Mouse (Mus musculus) liver, adult 2 months (tissue): Measurements from ENCODE around the gene Klhl29. TPM values are rescaled to one million over a fixed set of nuclear protein-coding genes. Genes with fewer than 3 reads are reported as not detected.

Experiments used
- DNase-seq: peaks from one replicate; pipeline ENCODE4 v3.0.0-alpha.2; 2011; ENCODE audit warnings: low read depth, low spot score; ENCODE audit errors: extremely low read depth
- H3K27ac ChIP-seq: fragments of 200-500 bp; replicated peaks from 2 replicates; pipeline ENCODE4 v1.5.1; 2012; ENCODE audit warnings: low read depth, mild to moderate bottlenecking, control low read depth, inconsistent platforms, low read length; ENCODE audit not compliant: insufficient read depth
- H3K27me3 ChIP-seq: fragments of 200-500 bp; 2 replicates; pipeline ENCODE4 v1.6.1; 2012; ENCODE audit warnings: mild to moderate bottlenecking, moderate library complexity, low read length, inconsistent platforms; ENCODE audit not compliant: control insufficient read depth, insufficient read depth
- H3K36me3 ChIP-seq: fragments of 200-500 bp; 2 replicates; pipeline ENCODE4 v1.6.1; 2012; ENCODE audit warnings: low read length, inconsistent platforms; ENCODE audit not compliant: control insufficient read depth, insufficient read depth
- H3K4me1 ChIP-seq: fragments of 200-500 bp; 2 replicates; pipeline ENCODE4 v1.6.1; 2011; ENCODE audit warnings: low read length; ENCODE audit not compliant: control insufficient read depth, insufficient read depth
- H3K4me3 ChIP-seq: fragments of 200-500 bp; 2 replicates; pipeline ENCODE4 v1.5.1; 2011; ENCODE audit warnings: low read depth, mild to moderate bottlenecking, control low read depth, low read length, moderate library complexity; ENCODE audit not compliant: insufficient read depth
- H3K79me2 ChIP-seq: fragments of 200-500 bp; 2 replicates; pipeline ENCODE4 v1.6.1; 2012; ENCODE audit warnings: inconsistent platforms, mild to moderate bottlenecking, low read length, moderate library complexity; ENCODE audit not compliant: control insufficient read depth, insufficient read depth
- H3K9ac ChIP-seq: fragments of 200-500 bp; 2 replicates; pipeline ENCODE4 v1.6.1; 2012; ENCODE audit warnings: low read depth, mild to moderate bottlenecking, control low read depth, inconsistent platforms, low read length
- CTCF ChIP-seq: fragments of 200-500 bp; IDR thresholded peaks from 2 replicates; pipeline ENCODE4 v1.5.1; 2011; ENCODE audit warnings: low read depth, low read length, control low read depth
- POLR2A ChIP-seq: fragments of 200-500 bp; IDR thresholded peaks from 2 replicates; pipeline ENCODE4 v1.6.1; 2011; ENCODE audit warnings: low read length, control low read depth; ENCODE audit not compliant: insufficient read depth; ENCODE audit errors: extremely low read depth
- WGBS: fragments of 180-500 bp; shearing (Covaris S2); methylation state at CpG from one replicate; pipeline ENCODE4 v1.1.7; 2018; 5-methylcytosine and 5-hydroxymethylcytosine counted together
- polyA plus RNA-seq: library from polyadenylated mRNA; depleted of rRNA; stranded (reverse); fragments of >200 nt; gene quantifications from 2 replicates; pipeline ENCODE4 v1.2.3, GENCODE M21; 2012
- total RNA-seq: library from RNA; depleted of rRNA; stranded (reverse); fragments of >200 nt; gene quantifications from 2 replicates; pipeline ENCODE4 v1.2.3, GENCODE M21; 2014

Klhl29 gene
- total and polyA plus RNA-seq, 2 experiments, result under 0.01 to 0.10 TPM

DNA sequence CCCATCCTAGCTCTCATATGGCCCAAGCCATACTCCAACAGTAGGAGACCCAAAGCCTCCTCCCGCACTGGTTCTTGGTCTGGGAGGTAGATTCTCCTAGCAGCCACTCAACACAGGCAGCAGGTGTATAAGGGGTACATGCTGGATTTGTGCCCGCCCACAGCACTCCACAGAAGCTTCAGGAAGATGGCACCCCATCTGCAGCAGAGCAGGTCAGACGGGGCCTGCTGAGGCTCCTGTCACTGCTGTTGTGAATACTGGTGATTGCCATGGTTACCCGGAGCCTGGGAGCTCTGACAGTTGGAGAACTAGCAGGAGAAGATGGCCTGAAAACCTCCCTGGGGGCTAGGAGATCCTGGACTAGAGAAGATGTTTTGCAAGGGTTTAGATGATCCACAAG is 35.9 kb upstream of the Klhl29 start:
- no peaks in the 10 kb centered on the region for H3K36me3 ChIP-seq
- no peak overlapping the region for H3K27ac ChIP-seq
- no peaks in the 10 kb centered on the region for H3K79me2 ChIP-seq
- TF ChIP-seq POLR2A (no peak), CTCF (no peak)
- H3K4me1 ChIP-seq, result peaks cover 2% of the 10 kb centered on the region; the same call in 1 of the 2 replicates
- WGBS, result 77% methylated on average over 4 of the region's 4 CpGs
- H3K4me3 ChIP-seq, result no peak overlapping the region
- DNase-seq, result no peak
- no peaks in the 10 kb centered on the region for H3K27me3 ChIP-seq
- no peak overlapping the region for H3K9ac ChIP-seq

DNA sequence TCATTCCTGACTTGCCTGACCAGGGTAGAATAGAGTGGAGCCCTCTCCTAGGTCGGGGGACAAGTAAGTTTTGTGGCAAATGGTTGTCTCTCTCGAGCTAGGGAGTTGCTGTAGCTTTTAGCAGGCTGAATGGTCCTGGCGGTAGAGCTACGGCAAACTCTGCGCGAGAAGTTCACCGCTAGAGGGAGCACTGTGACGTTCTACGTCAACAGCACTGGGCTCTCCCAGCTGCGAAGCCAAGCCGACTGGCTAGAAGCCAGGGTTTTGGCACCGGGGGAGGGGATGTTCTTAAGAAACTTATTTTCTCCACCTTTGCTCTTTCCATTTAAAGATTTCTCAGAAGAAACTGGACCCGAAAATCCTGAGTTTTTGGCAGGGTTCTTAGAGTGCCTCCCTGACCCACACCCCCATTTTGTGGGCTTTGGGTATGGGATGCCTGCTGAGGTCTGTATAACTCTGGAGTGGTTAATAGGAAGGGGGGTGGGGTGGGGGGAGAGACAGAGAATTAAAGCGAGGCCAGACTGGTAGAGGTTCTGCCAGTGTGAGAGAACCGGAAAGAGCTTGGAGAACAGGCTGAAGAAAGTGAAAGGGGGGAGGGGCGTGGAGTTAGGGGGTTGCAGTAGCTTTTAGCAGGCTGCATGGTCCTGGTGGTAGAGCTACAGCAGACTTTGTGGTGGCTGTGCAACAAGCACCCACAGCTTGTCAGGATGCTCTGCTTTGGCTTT is 35.1 kb upstream of the Klhl29 start:
- H3K79me2 ChIP-seq, result no peaks in the 10 kb centered on the region
- H3K4me1 ChIP-seq, result peaks cover 2% of the 10 kb centered on the region; the same call in 1 of the 2 replicates
- WGBS, result 9% methylated on average over 16 of the region's 16 CpGs
- no peaks in the 10 kb centered on the region for H3K36me3 ChIP-seq
- peak; percentile 39 for DNase-seq
- H3K27ac ChIP-seq, result no peak overlapping the region
- H3K4me3 ChIP-seq, result no peak overlapping the region
- no peak overlapping the region for H3K9ac ChIP-seq
- H3K27me3 ChIP-seq, result no peaks in the 10 kb centered on the region
- peak; percentile 91 for TF ChIP-seq CTCF
- TF ChIP-seq POLR2A, result no peak

DNA sequence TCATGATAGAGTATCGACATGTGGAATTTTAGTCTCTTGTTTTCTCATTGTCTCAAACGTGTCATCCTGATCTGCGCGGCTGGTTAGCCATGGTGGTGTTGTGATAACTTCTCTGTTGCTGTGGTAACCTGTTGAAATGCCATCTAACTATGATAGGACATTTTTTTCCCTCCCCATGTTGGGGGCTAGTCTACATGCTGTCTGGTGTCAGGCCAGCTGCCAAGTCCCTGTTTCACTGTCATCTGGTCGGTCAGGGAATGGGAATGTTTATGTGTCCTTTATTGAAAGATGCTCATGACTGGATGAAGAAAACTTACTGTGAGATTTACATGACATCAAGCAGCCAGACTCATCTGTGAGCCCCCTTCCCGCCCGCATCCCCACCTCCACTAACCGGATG is 31.7 kb upstream of the Klhl29 start:
- H3K4me1 ChIP-seq, result peaks cover 2% of the 10 kb centered on the region; the same call in 1 of the 2 replicates
- H3K27ac ChIP-seq, result no peak overlapping the region
- no peaks in the 10 kb centered on the region for H3K79me2 ChIP-seq
- H3K9ac ChIP-seq, result no peak overlapping the region
- H3K27me3 ChIP-seq, result no peaks in the 10 kb centered on the region
- DNase-seq, result no peak
- H3K36me3 ChIP-seq, result no peaks in the 10 kb centered on the region
- WGBS, result 87% methylated on average over 8 of the region's 8 CpGs
- no peak overlapping the region for H3K4me3 ChIP-seq
- TF ChIP-seq POLR2A, result no peak
- no peak for TF ChIP-seq CTCF

DNA sequence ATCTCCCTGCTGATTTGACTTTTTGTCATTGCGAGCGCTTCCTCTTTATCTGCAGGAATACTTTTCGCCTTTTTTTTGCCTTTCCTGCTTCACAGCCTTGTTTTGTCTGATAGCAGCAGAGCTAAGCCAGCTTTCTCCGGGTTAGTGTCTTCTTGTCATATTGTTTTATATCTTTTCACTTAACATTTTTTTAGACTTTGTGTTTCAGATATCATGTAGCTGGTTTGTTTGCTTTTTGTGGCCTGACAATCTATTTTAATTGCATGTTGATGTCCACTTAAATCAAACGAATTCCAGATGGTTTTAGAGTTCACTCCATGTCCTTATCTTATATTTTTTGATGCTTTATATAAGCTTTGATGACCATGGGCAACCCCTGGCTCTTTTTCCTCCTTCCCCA is 21.9 kb upstream of the Klhl29 start:
- Histone ChIP-seq H3K4me3 (no peak overlapping the region), H3K9ac (no peak overlapping the region)

DNA sequence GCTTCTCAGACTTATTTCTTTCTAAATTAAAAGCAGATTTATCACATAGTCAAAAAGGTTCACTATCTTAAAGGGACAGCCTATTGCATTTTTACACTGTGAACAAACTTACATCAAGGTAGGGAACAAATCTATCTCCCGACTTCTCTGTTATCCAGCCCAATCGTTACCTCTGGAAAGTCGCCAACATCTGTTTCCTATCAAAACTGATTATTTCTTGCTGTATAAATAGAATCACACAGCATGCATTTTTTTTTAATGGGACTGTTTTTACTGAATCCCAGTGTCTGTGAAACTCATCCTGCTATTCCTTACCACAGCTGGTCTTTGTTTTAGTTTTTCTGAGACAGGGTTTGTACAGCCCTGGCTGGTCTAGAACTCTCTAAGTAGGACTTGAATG is 19.7 kb upstream of the Klhl29 start:
- Histone ChIP-seq H3K4me1 (no peaks in the 10 kb centered on the region; the same call in 1 of the 2 replicates), H3K79me2 (no peaks in the 10 kb centered on the region), H3K36me3 (no peaks in the 10 kb centered on the region), H3K9ac (no peak overlapping the region), H3K27me3 (no peaks in the 10 kb centered on the region), H3K4me3 (no peak overlapping the region), H3K27ac (no peak overlapping the region)
- 72% methylated on average over 3 of the region's 3 CpGs for WGBS
- no peak for DNase-seq
- no peak for TF ChIP-seq CTCF

More for the DNA sequence above, 21.9 kb upstream of the Klhl29 start:
- no peaks in the 10 kb centered on the region for H3K79me2 ChIP-seq
- TF ChIP-seq CTCF (no peak), POLR2A (no peak)
- WGBS, result 41% methylated on average over 5 of the region's 5 CpGs
- H3K36me3 ChIP-seq, result no peaks in the 10 kb centered on the region
- DNase-seq, result no peak
- no peaks in the 10 kb centered on the region for H3K27me3 ChIP-seq
- H3K27ac ChIP-seq, result no peak overlapping the region
- H3K4me1 ChIP-seq, result no peaks in the 10 kb centered on the region; the same call in 1 of the 2 replicates

DNA sequence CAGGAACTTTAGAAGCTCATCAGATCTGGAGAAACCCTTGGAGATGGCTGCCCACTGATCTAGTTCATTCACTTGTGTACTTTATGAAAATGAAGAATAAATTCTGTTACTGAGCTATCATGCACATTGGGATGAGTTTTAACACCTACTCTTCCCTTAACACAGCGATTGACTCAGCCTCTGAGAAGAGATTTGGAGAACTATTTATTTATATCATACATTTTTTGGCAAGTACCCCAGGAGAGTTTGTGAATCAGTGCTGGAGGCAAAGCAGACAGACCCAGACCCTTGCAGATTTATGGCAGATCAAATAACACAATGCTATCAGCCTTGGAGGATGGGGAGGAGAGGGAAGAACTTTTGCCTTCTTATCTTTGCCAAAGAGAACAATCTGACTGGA is 11.6 kb upstream of the Klhl29 start:
- DNase-seq, result no peak
- TF ChIP-seq CTCF (no peak), POLR2A (no peak)
- H3K79me2 ChIP-seq, result no peaks in the 10 kb centered on the region
- 84% methylated on average over 1 of the region's 1 CpGs for WGBS
- H3K9ac ChIP-seq, result no peak overlapping the region
- H3K4me3 ChIP-seq, result no peak overlapping the region
- H3K4me1 ChIP-seq, result no peaks in the 10 kb centered on the region
- no peaks in the 10 kb centered on the region for H3K27me3 ChIP-seq
- H3K36me3 ChIP-seq, result no peaks in the 10 kb centered on the region
- H3K27ac ChIP-seq, result no peak overlapping the region
